Mouse (Mus musculus): ENCODE results near the gene Car1.
"Not testable (repeated sequence)": the region's sequence is repeated elsewhere in the genome, so short reads cannot be mapped to it uniquely, and the experiment has no call there.

The Car1 gene

DNA sequence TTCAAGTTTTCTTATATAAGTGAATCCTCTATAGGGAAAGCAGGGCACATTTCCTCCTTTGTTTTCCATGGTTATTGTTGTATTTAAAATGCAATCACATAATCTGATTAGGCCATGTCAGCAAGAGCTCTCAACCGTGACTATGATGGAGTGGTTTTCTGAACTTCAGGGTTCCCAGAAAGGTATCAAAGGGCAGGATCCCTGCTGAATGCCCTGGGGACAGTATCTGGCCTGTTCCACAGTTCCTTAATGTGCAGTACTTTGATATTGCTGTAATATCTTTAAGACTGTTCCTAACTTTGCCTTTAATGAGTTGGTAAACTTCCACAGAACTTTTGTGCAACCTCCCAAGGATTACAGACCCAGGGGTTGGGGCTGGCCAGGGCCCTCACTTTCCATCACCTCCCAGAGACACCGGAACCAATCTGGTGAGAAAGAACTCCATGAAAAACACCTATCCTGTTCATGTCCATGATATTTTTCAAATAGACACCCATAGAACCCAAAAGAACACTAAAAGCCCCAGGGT, 21.6 kb downstream of the Car1 start:
- ATAC-seq (ENCODE audit: insufficient number of reproducible peaks, low FRiP score, low TSS enrichment): no peak

DNA sequence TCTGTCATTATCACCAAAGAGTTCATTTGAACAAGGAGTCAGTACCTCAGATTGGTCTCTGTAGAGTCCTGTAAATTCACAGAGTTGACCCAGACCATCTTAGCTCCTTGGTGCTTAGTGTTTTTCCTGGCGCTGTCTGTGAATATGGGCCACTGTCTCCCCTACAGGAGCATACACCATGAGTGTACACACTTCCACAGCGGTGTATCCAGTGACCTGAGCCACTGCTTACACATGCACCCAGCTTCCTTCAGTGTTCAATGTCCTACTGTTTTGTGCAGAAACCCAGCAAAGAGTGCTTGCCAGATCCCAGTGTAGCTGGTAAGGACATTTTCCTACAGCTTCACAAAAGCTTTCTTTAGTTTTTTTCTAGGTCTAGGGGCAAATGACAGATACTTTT, 22.8 kb downstream of the Car1 start:
- ATAC-seq (ENCODE audit: insufficient number of reproducible peaks, low FRiP score, low TSS enrichment): no peak

DNA sequence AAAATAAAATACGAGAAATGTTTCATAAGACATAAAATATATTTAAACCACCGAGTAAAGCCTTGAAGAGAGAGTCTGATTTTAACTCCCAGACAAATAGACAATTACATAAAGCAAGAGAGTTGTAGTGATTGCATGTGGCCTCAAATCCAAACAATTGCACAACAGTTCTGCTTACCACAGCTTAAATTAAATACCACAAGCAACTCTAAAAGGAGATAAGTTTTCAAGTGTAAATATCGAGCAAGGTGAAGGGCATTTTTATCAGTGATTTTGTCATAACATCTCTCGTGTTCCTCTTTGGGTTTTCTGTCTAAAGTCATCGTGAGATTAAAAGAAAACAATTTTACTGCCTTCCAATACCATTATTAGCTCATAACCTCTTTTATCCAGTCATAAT, 25.0 kb downstream of the Car1 start:
- ATAC-seq (ENCODE audit: insufficient number of reproducible peaks, low FRiP score, low TSS enrichment): not testable (repeated sequence)

DNA sequence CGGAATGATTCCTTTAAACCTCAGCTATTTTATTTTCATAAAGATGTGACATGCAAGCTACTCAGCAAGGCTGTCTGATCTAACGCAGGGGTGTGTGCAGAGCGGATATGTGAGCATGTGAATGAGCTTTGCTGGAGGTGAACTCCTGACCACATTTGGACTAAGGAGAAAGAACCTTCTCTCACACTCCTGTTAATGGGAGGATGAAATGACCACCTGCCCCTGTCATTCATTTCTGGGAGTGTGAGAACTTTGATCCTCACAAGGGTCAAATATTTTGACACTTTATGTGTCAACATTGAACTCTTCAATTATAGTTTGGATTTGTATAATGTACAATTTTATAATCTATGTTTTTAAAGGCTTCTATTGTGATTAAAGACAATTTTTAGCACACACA, 25.8 kb downstream of the Car1 start:
- not testable (repeated sequence) for ATAC-seq (ENCODE audit: insufficient number of reproducible peaks, low FRiP score, low TSS enrichment)

DNA sequence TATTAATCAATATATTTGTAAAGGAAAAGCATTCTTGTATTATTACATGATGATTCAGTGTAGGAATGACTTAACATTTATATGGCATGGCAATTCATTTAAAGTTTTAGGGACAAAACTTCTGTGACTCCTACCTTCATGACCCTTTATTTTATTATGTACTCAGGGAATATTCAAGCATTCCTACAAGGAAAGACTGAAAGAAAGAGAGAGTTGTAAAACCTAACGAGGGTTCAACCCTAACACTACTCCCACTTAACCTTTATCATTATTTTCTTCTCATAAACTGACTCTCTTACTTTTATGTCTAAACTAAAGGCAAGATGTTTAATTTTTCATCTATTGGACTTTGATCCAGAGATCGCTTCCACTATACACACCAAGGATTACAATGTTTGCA, 28.0 kb downstream of the Car1 start:
- ATAC-seq (ENCODE audit: insufficient number of reproducible peaks, low FRiP score, low TSS enrichment): no peak

DNA sequence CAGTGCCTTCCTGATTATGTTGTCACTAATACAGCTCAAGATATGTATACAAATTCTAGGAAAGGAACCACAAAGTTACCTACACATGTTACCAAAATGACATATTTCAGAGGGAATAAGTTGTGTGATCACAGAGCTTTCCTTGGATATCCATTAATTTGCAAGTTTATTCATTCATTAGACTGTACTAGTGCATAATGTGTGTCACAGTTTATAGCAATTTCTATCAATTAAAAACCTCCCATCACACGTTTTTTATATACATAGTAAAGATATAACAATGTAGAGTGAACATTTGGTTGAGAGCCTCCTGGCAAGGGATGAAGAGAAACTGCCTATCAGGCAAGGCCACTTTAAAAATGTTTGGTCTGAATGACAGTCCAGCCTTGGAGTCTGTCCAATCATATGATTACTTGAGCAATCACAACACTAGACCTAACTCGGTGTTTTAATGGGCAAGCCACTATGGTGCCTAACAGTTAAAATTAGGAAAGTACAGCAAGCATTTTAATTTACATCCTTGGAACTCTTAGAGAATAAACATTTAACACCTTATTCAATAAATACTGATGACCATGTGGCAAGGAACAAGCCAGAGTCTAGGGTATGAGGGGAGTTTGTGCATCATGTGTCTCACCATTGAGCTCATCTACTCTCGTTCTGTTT, 31.5 kb downstream of the Car1 start:
- ATAC-seq (ENCODE audit: insufficient number of reproducible peaks, low FRiP score, low TSS enrichment): not testable (repeated sequence)

DNA sequence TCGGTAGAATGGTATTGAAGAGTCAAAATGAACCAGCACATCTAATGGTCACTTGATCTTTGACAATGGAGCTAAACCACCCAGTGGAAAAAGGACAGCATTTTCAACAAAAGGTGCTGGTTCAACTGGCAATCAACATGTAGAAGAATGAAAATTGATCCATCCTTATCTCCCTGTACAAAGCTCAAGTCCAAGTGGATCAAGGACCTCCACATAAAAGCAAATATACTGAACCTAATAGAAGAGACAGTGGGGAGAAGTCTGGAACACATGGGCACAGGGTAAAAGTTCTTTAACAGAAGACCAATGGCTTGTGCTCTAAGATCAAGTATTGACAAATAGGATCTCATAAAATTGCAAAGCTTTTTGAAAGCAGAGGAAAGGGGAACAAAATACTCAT, 33.6 kb downstream of the Car1 start:
- ATAC-seq (ENCODE audit: insufficient number of reproducible peaks, low FRiP score, low TSS enrichment): not testable (repeated sequence)

DNA sequence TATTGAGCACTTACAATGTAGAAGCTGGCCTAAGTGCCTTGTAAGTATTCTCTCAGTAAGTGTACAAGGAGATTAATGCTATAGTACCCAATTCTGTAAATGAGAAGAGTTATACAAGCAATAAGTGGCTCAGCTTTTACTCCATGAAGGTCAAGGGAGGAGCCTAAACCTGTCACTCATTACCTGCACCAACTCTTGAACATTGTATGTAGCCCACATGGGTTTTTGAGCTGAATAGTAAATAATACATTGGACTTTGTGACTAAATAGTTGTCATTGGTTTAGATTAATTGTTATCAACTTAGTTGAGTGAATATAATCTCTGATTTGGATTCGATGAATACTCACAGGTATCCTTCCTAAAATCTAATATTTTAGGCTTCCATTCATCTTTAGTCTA, 35.7 kb downstream of the Car1 start:
- not testable (repeated sequence) for ATAC-seq (ENCODE audit: insufficient number of reproducible peaks, low FRiP score, low TSS enrichment)

DNA sequence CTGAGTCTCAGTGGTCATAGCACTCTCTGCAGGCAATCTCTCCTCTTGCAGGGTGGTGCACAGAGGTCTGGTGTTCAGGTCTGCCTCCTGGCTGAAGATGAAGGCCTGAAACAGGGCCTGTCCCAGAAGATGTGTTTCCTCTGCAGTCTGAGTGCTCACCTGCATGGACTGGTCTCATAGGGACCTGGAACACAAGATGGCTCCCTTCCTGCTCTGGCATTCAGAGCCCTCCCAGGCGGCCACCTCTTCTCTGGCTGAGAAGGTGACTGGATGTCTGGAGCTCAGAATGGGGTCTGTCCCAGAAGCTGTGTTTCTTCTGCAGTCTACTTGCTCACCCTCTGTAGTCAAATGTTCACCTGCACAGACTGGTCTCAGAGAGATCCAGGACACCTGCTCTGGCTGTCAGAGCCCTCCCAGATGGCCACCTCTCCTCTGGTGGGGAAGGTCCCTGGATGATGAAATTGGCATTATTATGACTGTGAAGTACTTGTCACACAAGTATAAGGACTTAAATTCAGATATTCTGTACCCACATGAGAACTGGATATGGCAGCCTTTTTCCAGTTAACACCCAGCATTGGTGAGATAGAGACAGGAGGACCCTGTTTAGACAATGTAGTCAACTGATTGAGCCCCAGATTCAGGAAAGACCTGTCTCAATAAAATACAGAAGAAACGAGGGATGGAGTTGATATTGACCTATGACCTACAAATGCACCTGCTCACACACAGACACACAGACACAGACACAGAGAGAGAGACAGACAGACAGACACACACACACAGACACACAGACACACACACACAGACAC, 43.2 kb downstream of the Car1 start:
- no peak for ATAC-seq (ENCODE audit: insufficient number of reproducible peaks, low FRiP score, low TSS enrichment)

DNA sequence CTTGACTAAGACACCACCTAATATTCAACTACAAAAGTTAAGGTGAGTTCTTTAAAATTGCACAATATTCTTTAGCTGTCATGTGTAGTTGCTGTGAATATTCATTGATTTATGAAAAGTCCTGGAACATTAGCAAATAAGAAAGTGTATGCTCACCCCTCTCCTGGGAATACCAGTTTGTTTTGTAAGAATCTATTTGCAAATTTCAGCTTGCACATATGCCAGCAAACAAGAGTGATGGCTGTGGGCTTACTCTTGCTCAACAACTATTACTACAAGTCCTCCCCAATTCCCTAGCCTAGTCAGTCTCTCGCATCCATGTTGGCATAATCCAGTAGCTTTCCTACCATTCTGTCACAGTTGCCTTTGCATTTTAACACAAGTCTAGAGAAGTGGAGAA, 52.5 kb downstream of the Car1 start:
- no peak for ATAC-seq (ENCODE audit: insufficient number of reproducible peaks, low FRiP score, low TSS enrichment)

DNA sequence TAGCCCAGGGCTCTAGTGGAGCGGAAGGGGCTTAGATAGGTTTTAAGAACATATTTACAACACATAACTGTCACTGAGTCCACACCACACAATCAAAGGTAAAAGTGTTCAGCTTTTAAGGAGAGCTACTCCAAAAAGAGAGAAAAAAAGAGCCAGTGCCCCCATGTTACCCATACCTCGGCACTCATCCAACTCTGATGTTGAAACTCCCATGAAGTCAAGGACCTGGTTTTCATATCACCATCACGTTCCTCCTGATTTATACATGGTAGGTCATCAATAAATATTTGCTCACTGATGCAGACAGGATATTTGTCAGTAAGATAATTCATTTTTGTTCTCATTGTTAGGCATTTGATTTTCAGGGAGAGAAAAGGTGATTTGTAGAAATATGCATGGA, 62.1 kb downstream of the Car1 start:
- no peak for ATAC-seq (ENCODE audit: insufficient number of reproducible peaks, low FRiP score, low TSS enrichment)

DNA sequence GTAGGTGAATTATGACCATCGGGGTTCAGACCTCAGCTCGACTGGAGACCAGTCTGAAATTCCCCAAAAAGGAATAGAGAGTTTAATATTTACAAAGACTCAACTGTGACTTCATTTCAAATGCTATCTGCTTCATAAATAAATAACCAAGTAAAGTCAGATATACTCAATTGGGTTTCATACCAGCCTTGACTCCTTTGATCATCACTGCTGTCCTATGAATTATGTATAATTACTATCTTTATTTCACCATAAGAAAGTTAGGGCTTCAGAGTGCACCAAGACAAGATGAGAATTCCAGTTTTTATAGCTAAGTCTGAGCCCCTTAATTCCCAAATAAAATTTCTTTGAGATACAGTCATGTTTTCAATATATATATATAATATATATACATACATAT, 69.9 kb downstream of the Car1 start:
- no peak for ATAC-seq (ENCODE audit: insufficient number of reproducible peaks, low FRiP score, low TSS enrichment)

DNA sequence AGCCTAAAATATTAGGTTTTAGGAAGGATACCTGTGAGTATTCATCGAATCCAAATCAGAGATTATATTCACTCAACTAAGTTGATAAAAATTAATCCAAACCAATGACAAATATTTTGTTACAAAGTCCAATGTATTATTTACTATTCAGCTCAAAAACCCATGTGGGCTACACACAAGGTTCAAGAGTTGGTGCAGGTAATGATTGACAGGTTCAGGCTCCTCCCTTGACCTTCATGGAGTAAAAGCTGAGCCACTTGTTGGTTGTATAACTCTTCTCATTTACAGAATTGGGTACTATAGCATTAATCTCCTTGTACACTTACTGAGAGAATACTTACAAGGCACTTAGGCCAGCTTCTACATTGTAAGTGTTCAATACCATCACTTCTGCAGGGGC, 80.7 kb downstream of the Car1 start:
- not testable (repeated sequence) for ATAC-seq (ENCODE audit: insufficient number of reproducible peaks, low FRiP score, low TSS enrichment)

DNA sequence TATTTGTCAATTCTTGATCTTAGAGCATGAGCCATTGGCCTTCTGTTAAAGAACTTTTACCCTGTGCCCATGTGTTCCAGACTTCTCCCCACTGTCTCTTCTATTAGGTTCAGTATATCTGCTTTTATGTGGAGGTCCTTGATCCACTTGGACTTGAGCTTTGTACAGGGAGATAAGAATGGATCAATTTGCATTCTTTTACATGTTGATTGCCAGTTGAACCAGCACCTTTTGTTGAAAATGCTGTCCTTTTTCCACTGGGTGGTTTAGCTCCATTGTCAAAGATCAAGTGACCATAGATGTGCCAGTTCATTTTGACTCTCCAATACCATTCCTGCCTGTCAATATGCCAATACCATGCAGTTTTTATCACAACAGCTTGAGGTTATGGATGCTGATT, 82.7 kb downstream of the Car1 start:
- ATAC-seq (ENCODE audit: insufficient number of reproducible peaks, low FRiP score, low TSS enrichment): not testable (repeated sequence)

All from cerebellum, adult (tissue).